Mouse (Mus musculus) testis, adult 2 months (tissue): ENCODE results near the gene Gatad2b.

ENCODE experiments used
- CTCF ChIP-seq: fragments of 200-500 bp; IDR thresholded peaks from 2 replicates; pipeline ENCODE4 v1.5.1; 2012; ENCODE audit warnings: low read depth, mild to moderate bottlenecking, inconsistent platforms, low read length, moderate library complexity; ENCODE audit not compliant: control insufficient read depth, insufficient read depth, insufficient replicate concordance
- POLR2A ChIP-seq: fragments of 200-500 bp; IDR thresholded peaks from 2 replicates; pipeline ENCODE4 v1.6.1; 2012; ENCODE audit warnings: low read depth, mild to moderate bottlenecking, inconsistent platforms, low read length, moderate library complexity; ENCODE audit not compliant: control insufficient read depth

- TF ChIP-seq CTCF (no peak), POLR2A (no peak)
Observed at GRCm38 (mm10) chr3:90275286-90275685, 17.7 kb upstream of the Gatad2b start.
